Mouse (Mus musculus) erythroblast, embryonic 14.5 days (primary cell): ENCODE results near the gene Ssmem1.

Experiments used
- GATA1 ChIP-seq: IDR thresholded peaks from 2 replicates; pipeline ENCODE4 v1.6.1; 2012; ENCODE audit warnings: low read length, inconsistent platforms, mixed read lengths
- TAL1 ChIP-seq: IDR thresholded peaks from 3 replicates; pipeline ENCODE4 v1.6.1; 2012; ENCODE audit warnings: low read length, inconsistent platforms, mixed read lengths

DNA sequence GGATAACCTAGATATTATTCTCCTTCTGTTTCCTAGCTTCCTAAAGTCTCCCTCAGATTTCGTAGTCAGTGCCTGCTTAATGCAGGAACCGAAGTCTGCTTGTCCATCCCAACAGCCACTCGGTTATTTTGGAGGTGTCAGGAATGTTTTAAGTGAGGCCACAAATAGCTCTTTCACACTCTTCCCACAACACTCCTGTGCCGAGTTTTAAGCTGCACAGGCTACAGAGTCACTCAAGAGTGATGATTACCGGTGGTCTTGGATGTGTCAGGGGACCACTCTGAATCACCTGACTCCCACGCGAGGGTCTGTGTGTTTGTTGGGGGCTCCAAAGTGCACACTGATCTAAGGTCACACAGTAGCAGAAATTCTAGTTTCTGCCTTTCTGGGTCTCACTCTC is 36.0 kb downstream of the Ssmem1 start:
- TF ChIP-seq GATA1: no peak
- TF ChIP-seq TAL1: no peak
